Mouse (Mus musculus): ENCODE measurements around the gene Tchp. TPM values are rescaled to one million over a fixed set of nuclear protein-coding genes. Genes with fewer than 3 reads are reported as not detected.

Gene Tchp
- polyA plus RNA-seq (2012; rRNA removed) = 19.9 and 20.3 TPM in 2 replicates

- peak; percentile 84 to 97 for DNase-seq (ENCODE audit: extremely low spot score in 1 of 2, low spot score in 1 of 2)
Measured at GRCm38 (mm10) chr5:114707265-114708068, at the start of gene Tchp. Gene Tchp (plus strand): TSS chr5:114707760.

- DNase-seq (ENCODE audit: extremely low spot score in 1 of 2, low spot score in 1 of 2) = no peak
Measured at GRCm38 (mm10) chr5:114658255-114658654, 49.3 kb upstream of the Tchp start, which contains the start of gene Trpv4. Gene Trpv4 (minus strand): TSS chr5:114658421.

GRCm38 (mm10) chr5:114661029-114661428 lies 46.5 kb upstream of the Tchp start:
- no peak for DNase-seq (ENCODE audit: extremely low spot score in 1 of 2, low spot score in 1 of 2)

GRCm38 (mm10) chr5:114664139-114664538 lies 43.4 kb upstream of the Tchp start:
- no peak for DNase-seq (ENCODE audit: extremely low spot score in 1 of 2, low spot score in 1 of 2)

GRCm38 (mm10) chr5:114664750-114665149 lies 42.8 kb upstream of the Tchp start:
- no peak for DNase-seq (ENCODE audit: extremely low spot score in 1 of 2, low spot score in 1 of 2)

GRCm38 (mm10) chr5:114666659-114667058 lies 40.9 kb upstream of the Tchp start:
- DNase-seq (ENCODE audit: extremely low spot score in 1 of 2, low spot score in 1 of 2) = no peak

DNA sequence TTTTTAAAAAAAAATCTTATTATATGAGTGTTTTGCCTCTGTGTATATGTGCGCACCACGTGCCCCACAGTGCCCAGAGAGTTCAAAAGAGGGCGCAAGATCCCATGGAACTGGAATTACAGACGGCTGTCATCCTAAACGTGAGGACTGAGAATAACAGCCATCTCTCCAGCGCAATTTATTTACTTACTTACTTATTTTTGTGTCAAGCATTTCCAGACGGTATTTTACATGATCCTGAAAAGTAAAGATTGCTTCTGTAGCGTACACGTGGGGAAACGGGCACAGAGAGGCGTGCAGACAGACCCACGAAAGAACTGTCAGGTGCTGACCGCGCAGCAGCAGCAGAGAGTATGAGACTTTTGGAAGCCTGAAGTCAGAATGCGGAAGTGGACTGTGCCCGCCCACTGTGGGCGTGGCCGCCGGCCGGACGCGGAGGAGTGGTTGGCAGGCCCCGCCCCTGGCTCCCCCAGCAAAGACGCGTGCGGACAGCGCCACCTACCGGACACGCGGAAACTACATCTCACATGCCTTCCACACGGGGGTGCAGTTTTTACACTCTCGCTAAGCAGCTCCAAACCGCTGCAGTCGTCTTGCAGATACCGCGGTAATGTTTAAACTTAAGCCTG lies 40.2 kb upstream of the Tchp start:
- DNase-seq (ENCODE audit: extremely low spot score in 1 of 2, low spot score in 1 of 2) = peak; percentile 92 to 100

- DNase-seq (ENCODE audit: extremely low spot score in 1 of 2, low spot score in 1 of 2) = no peak
Measured at GRCm38 (mm10) chr5:114669014-114669413, 38.5 kb upstream of the Tchp start.

DNA sequence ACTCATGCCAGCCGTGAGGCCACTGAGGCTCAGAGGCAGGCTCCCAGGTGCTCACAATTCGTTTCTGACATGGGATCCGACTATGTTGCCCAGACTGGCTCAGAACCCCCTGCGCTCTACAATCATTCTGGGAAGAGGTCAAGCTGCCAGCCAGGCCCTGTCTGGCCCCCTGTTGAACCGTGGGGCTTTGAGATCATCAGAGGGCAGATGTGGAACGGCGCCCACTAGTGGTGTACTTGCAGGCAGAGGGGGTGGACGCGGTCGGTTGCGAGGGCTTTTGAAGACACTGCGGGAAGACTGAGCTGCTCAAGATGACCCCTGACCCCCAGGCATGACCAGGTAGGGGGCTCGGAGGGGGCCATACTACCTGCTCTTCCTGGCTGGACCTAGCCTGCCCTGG lies 34.4 kb upstream of the Tchp start:
- no peak for DNase-seq (ENCODE audit: extremely low spot score in 1 of 2, low spot score in 1 of 2)

DNA sequence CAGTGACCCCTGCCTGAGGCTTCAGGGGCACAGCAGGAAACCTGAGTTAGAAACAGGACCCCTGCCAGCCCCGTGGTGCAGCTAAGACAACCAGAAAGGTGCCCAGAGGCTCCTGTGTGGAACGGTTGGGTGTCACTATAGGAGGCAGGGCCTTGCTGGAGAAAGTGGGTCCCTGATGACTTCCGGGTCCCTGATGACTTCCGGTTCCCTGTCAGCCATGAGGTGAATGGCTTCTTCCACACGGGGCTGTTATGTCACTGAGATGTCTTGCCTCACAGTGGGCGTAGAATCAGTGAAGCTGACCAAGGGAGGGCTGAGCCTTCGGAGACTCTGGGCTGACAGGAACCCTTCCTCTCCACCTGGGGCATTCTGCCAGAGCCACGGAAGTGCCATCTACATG lies 33.0 kb upstream of the Tchp start:
- DNase-seq (ENCODE audit: extremely low spot score in 1 of 2, low spot score in 1 of 2) = no peak

DNA sequence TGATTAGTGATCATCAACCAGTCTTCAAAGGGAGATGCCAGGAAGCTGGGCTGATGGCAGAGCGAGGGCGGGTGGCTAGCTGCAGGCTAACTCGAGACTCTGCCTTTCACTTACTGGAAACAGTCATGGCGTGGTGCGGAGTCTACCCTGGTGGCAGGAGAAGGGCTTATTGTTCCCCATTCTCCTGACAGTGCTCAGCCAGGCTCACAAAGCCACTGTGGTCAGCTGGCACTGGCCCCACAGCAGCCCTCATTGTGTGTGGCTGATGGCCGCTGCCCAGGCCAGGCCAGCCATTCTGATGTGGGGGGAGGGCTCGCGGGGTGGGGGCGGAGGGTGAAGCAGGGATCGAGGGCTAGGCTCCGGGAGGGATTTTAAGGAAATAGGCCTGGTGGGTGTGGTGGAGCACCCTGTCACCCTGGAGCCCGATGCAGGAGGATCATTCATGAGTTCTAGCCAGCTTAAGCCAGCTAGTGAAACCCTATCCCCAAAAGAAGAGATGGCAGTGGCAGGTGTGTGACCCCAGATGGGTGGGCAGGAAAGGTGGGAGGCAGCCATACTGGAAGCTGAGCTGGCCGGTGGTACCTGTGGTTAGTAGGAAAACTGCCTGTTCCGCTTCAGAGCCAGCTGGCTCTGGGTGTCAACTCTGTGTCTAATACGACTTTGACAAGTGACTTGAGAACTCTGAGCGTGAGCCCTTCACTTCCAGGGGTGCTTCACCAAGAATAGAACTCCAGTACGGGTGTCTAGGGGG lies 27.5 kb upstream of the Tchp start:
- no peak for DNase-seq (ENCODE audit: extremely low spot score in 1 of 2, low spot score in 1 of 2)

DNA sequence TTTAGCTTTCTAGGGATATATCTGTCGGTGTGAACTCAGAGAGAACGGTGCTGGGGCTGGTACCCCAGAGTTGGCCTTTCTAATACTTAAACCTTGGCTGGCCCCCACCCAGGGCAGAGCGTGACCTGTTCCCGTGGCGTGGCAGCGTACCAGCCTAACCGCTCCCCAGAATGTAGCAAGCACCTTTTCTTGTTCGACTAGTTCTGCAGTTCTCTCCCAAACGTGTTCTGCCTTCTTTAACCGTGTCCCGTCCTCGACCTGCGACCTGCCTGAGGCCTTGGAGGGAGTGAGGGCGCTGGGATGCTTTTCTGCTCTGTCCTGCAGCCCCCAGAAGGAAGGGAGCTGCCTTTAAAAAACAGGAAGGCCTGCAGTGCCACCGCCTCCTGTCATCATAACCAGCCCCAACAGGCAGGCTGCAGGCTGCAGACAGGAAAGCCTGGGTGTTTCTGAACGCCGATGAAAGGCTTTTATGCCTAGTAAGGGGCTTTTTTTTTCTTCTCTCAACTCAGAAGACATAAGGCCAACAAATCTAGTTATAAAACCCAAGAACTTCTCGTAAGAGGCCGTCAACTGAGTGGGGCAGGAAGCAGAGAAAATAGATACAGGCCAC lies 26.8 kb upstream of the Tchp start:
- DNase-seq (ENCODE audit: extremely low spot score in 1 of 2, low spot score in 1 of 2) = no peak

DNA sequence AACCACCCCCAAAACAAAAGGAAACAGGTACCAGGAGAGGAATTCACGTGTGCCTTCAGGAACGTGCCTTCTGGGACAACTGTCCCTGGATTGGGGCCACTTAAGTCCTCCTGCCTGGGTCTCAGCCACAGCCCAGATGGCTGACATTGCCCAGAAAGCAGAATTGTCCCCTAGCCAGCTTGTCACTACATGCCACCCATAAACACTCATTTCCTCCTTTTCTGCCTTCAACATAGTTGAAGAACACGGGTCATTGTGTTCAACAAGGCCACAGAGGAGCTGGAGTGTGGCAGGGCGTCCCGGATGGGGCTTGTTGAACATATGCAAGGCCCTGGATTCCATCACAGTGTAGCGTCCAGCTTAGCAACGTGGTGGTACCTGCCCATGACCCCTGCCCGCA lies 25.8 kb upstream of the Tchp start:
- no peak for DNase-seq (ENCODE audit: extremely low spot score in 1 of 2, low spot score in 1 of 2)

GRCm38 (mm10) chr5:114685986-114686385 lies 21.6 kb upstream of the Tchp start:
- no peak for DNase-seq (ENCODE audit: extremely low spot score in 1 of 2, low spot score in 1 of 2)

- DNase-seq (ENCODE audit: extremely low spot score in 1 of 2, low spot score in 1 of 2) = no peak
Measured at GRCm38 (mm10) chr5:114686726-114687210, 20.8 kb upstream of the Tchp start.

- DNase-seq (ENCODE audit: extremely low spot score in 1 of 2, low spot score in 1 of 2) = no peak
Measured at GRCm38 (mm10) chr5:114687901-114688300, 19.7 kb upstream of the Tchp start.

DNA sequence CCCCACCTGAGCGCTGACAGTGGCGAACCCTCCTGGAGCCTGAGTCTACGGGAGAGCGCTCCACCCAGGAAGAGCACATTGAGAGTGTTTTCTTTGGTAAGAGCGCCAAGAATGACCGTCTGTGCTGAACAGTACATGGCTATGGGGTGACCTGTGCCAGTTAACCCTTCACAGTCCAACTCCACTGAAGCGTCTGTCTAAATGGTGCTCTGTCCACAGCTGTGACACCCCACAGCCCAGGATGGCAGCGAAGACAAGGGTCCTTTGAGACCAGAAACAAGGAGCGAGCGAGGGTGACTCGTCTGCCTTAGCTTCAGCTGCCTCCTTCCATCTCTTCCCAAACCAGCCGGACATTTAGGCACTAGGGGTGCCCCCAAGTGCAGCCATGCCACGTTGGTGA lies 18.9 kb upstream of the Tchp start:
- no peak for DNase-seq (ENCODE audit: extremely low spot score in 1 of 2, low spot score in 1 of 2)

- DNase-seq (ENCODE audit: extremely low spot score in 1 of 2, low spot score in 1 of 2) = no peak
Measured at GRCm38 (mm10) chr5:114689700-114690366, 17.7 kb upstream of the Tchp start.

GRCm38 (mm10) chr5:114690633-114691567 lies 16.7 kb upstream of the Tchp start, which contains the start of gene Gltp:
Gene Gltp (minus strand): TSS chr5:114690984.
- DNase-seq (ENCODE audit: extremely low spot score in 1 of 2, low spot score in 1 of 2) = peak; percentile 80 to 95

Data from frontal cortex, adult 2 months (tissue).